Mouse (Mus musculus): Measurements from ENCODE around the gene Atp2c1.

DNA sequence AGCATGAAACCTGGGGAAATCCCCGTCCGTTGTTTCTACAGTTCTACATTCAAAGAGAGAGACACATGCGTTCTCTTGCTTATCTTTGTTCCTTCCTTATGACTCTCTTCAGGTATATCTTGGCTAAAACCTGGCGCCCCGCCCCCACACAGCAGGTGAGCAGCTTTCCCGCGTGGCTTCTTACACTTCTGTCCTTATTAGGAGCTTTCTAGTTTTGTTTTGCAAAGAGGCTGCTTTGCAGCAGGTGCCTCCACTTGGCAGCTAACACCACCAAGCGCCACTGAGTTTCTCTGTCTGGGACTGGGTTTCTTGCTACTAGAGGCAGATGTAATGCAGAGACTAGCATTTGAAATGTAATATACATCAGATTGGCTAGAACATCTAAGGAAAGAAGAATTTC, 10.4 kb upstream of the Atp2c1 start:
- no peak for TF ChIP-seq CTCF (IDR thresholded peaks at IDR 0.05; ENCODE audit: extremely low read depth, insufficient read depth, insufficient read length, insufficient replicate concordance)
- no peak for TF ChIP-seq POLR2A (IDR thresholded peaks at IDR 0.05; ENCODE audit: low read depth, low read length)
